Mouse (Mus musculus) liver, adult (tissue): ENCODE results near the gene Kdm4c.

Source experiments
- GATA4 ChIP-seq: IDR thresholded peaks from 2 replicates; pipeline ENCODE4 v1.6.1; 2014; ENCODE audit warnings: mild to moderate bottlenecking, low read length; ENCODE audit not compliant: insufficient replicate concordance

Gene Kdm4c

DNA sequence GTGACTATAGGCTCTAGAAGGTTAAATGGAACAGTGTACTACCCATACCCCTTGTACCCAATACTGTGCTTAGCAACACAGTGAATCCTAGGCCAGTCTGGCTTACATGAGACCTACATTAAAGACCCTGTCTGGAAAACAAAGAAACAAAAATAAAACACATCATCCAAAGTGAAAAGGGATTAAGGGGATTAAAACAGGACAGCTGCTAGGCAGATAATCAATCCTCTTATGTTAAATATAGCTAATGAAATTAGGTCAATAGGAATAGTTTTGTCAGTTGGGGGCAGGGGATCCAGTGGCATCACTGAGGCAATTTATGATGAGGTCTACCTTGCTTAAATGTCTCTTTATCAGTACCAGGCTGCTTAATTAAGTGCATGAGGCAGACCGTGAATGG lies at the start of gene Kdm4c:
Gene Kdm4c (plus strand): TSS at position 322 of the 400 bp plus-strand sequence.
- no peak for TF ChIP-seq GATA4

- no peak for TF ChIP-seq GATA4
These were observed 41.0 kb upstream of the Kdm4c start for GRCm38 (mm10) chr4:74201281-74201811.

DNA sequence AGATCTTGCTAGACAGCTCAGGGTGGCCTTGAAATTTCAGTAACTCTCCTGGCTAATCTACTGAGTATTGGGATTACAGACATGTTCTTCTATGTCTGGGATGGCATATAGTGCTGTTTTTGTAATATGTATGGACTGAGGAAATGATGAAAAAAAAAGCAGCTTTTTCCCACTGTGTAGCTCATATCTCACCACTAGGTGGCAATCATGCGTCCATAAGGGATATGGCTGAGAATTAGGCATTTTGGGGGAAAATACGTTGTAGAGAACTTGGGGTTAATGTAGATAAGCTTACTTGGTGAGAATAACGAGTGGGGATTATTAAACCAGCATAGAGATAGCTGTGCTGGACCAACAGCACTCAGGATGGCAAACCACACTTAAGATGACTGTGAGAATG lies 19.9 kb upstream of the Kdm4c start:
- no peak for TF ChIP-seq GATA4

DNA sequence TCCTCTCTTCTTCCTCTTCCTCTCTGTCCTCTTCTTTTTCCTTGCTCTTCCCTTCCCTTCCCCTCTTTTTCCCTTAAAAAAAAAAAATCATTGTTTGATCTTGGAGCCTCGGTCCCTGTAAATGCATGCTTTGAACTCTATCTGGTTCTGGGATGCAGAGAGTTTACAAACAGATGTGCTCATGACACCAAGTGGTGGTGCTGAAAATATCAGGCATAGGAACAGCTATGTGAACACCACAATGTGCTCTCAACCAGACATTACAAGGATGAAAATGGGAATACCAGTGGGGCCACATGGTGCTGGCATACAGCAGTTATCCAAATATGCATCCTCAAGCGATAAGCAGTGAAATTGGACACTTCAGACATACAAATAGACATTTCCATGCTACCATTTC lies 18.1 kb upstream of the Kdm4c start:
- no peak for TF ChIP-seq GATA4

DNA sequence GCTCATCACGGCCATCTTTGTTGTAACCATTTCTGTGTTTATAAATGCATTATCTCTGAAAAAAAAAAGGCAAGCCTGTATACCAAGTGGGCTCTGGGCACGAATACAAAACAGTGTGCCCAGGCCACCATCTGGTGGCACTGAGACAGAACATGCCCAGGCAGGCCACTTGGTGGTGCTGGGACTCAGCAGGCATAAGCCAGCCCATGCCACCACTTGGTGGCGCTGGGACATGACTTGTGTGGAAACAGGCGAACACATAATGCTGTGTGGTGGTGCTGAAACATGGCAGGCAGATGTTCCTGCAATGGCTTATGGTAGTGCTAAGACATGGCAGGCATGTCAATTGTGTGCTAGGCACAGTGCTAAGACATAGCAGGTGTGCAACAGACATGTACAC lies 11.3 kb upstream of the Kdm4c start:
- no peak for TF ChIP-seq GATA4

DNA sequence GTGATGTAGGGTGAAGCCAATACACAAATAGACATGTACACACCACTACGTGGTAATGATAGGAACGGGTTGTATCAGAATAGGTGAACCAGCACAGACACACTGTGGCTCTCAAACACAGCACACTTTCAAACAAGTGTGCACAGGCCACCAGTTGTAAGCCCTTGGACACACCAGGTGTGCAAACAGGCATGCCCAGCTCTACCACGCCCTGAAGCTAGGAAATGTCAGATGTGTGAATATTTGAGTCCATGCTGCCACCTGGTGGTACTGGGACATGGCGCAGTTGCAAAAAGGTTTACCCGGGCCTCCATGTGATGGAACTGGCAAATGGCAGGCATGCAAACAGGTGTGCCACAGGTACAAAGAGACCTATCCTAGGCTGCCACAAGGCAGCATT lies 10.9 kb upstream of the Kdm4c start:
- TF ChIP-seq GATA4, result no peak

DNA sequence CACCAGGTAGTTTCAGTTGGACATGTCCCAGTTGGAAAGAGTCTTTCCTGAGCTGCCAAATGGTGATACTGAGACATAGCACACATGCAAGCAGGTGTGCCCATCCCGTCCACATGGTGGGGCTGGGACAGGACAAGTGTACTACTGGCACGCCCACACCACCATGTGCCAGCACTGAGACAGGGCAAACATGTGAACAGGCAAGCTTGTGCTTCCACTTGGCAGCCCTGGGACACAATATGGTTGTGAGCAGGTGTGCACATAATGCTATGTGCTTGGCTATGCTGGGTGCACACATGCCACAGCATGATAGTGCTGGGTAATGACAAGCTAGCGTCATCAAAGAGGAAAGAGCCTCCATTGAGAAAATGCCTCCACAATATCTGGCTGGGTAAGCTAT lies 8.8 kb upstream of the Kdm4c start:
- no peak for TF ChIP-seq GATA4

- TF ChIP-seq GATA4, result peak; percentile 7; the same call in 1 of the 2 replicates
These were observed 9.3 kb downstream of the Kdm4c start for GRCm38 (mm10) chr4:74251348-74252244.

DNA sequence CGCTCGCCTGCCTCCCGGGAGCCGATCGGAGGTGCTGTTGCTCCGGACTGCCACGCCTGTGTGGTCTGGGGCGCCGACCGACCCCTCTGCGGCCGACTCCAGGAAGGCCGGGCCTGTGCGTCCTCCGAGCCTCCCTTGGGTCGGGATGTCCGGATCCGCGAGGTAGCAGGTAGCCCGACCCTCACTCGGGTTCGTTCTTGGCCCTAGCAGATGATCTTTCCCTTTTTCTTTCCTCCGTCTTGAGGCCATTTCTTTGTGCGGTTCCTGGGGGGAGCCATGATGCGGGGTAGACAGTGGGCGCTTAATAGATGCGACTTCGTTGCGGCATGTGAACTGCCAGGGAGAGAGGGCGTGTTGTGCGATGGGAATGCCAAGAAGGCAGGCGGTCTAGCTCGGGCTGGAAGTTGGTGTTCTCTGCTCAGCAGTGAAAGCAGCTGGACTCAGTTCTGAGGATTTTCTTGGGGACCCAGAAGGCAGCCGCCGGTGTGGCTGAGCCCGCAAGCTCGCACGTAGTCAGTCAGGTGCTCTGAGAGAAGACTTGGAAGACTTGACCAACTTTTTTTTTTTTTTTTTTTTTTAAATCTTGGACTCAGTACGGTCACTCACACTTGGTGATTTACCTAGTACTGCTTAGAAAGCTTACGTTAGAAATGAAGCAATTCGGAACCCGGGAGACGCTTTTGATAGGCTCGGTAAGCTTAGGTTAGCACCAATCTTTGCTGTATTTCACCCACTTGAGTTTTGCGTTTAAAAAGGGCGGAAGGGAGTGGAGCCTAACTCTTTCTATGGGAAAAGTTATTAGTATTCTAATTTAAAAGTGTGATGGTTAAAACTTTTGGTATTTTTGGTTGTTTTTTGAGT lies 10.2 kb downstream of the Kdm4c start:
- no peak for TF ChIP-seq GATA4

DNA sequence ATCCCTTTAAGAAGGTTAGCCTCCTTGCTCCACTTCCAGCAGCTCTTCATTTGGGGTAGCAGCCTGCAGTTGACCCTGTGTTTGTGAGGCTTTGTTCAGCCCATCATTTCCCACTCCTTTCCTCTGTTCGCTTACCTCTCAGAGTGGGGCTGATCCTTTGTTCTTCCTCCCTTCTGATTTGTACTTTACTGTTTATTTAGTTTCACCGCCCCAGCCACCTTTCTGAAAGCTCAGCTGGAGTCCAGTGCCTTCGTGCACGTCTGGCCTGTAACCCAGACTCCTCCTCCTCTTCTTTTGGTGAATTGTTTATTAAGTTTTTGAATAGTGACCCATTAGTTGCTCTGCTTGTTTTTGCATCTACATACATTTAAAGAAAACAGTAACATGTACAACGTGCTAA lies 15.6 kb downstream of the Kdm4c start:
- no peak for TF ChIP-seq GATA4

- TF ChIP-seq GATA4, result no peak
These were observed 16.2 kb downstream of the Kdm4c start for GRCm38 (mm10) chr4:74258538-74258937.

DNA sequence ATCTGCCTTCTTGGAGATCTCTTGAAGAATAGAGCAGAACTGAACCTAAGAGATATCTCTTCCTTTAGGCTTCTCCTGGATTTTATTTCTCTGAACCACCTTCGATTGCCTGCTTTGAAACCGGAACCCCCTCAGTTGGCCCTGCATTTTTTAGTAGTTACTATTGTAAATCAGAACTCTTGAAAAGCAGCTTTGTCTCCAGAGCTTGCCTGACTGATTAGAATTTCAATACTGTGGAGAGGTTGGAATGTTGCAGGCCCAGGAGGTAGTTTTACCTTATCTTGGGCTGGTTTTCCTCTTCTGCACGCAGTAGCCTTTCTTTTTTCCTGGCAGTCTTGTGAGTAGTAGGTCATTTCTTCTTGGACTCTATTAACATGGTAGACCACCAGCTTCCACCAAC lies 17.0 kb downstream of the Kdm4c start:
- TF ChIP-seq GATA4, result no peak

GRCm38 (mm10) chr4:74261879-74262278 lies 19.6 kb downstream of the Kdm4c start:
- no peak for TF ChIP-seq GATA4

- no peak for TF ChIP-seq GATA4
These were observed 22.2 kb downstream of the Kdm4c start for GRCm38 (mm10) chr4:74264428-74264955.

DNA sequence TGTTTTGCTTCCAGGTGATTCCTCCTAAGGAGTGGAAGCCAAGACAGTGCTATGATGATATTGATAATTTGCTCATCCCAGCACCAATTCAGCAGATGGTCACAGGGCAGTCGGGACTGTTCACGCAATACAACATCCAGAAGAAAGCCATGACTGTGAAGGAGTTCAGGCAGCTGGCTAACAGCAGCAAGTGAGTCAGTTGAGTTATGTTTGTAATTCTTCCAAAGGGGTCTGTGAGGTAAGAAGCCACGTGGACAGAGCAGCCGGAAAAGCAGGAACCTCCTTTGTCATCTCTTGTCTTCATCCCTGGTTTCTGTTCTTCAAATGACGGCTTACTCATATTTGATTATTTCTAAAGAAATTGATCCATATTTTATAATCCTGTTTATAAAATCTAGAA lies 28.9 kb downstream of the Kdm4c start:
- TF ChIP-seq GATA4, result no peak
